Mouse (Mus musculus) gastrocnemius, adult 8-10 months (tissue): ENCODE measurements around the gene Otogl. TPM values are rescaled to one million over a fixed set of nuclear protein-coding genes. Genes with fewer than 3 reads are reported as not detected.

Experiments
- DNase-seq, 2 experiments: peaks; one replicate each; pipeline ENCODE4 v3.0.0; 2022; ENCODE audit warnings: low spot score in 2 of 2
- total RNA-seq, 4 experiments: library from RNA; stranded (reverse); gene quantifications; 2 replicates each; pipeline ENCODE4 v1.2.4; 2022

The Otogl gene
- total RNA-seq, 4 experiments from 2014 or later, result 0.10 TPM; not detected in 3

DNA sequence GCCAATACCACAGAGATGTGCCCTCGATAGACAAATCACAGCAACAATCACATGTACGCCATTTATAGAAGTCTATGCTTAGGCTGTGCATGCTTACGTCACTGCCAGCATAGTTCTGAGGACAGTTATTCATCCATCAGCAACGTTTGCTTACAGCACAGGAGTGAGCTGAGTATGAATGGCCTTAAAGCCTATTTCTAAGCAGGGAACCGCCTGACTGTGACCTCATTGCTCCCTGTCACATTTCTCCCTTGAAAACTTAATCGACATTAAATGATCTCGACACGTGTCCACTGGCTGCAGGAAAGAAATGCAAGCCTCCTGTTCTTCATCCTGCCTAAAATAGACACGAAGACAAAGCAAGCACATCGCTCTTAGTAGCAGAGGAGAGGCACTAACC lies 5.5 kb downstream of the Otogl start:
- DNase-seq, result no peak

DNA sequence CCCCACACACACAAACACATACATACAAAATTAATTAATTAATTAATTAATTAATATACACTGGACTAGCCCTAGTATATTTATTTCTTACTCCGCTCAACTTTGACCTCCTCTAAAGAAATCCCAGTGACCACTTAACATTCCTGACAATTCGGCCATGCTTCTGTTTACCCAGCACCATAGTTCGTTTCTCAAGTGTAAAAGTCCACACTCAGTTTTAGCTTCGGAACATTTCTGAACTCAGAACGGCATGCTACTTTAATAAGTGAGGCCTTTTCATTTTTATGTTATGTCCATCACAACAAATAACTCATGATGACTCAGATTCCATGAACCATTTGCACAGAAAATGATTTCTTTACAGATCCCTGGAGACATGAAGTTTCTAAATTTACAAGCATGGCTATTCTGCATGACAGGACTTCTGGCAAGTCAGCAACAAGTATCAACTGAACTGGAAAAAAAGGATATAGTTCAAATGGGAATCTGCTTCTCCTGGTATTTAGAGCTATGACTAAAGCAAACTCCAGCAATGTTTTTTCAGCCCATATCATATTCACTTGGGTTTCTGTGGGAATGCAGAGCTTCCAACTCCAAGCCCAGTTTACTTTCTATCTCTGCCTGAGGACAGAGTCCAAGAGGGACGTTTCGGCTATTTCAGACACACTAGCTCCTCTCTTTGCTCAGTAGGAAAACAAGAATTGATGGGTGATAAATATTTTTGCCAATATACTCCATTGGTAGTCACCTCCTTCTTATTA lies 6.5 kb downstream of the Otogl start:
- DNase-seq, result no peak

DNA sequence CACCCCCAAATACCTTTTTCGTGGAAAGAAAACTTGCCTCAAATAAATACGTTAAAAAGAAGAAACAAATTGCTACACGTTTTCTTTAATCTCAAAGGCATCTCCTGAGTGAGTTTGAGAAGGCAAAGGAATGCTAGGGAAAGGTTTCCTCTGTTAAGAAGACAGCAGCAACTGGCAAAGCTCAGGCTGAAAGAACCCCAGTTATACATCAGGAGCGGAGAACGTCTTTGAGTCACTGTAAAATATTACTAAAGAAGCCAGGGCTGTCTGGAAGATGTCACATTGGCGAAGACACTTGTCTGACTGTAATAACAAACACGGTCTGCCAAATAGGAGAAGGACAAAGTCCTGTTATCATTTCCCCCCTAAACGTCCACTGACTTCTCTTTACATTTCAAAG lies 10.0 kb downstream of the Otogl start:
- no peak for DNase-seq

DNA sequence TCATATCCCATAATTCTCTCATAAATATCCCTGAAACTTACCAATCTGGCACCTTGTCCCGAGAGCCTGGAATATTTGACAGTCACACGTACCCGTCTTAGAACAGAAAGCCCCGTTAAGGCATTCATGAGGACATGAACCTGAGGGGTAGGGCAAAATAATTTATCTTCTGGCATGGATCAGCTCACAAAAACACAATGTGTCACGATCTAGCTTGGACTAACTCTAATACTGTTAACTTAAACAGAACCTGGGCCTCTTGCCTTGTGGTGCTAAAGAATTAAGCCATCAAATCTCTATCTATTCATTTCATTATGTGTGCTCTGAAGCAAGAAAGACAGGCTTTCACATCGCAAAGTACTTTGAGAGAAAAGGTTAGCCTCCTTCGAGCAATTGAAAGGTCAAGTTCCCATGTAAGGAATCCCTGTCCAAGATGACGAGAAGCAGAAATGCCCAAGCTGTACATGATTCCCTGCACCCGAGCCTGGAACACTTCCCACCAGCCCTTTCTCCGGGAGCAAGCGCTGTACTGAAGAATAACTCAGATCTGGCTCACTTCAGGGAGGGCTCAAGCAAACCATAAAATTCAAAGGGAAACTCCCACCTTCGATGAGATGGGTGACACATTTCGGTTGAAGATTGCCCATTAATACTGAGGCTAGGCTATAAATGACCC lies 10.6 kb downstream of the Otogl start:
- no peak for DNase-seq

DNA sequence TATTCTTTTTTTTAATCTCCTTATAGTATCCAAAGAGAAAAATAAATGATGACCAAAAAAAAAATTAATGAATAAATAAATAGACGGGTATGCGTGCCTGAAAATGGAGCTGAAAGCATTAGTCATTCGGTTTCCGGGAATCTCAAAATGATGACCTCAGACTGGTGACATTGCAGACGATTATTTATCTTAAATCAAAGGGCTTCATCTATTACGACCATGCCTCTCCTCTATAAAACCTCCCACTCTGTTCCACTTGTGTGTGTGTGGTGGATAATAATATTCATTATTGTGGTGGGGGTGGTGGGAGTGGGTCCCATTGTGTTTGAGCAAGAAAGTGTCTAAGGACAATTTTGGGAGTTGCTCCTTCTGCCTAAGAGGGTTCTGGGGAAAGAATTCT lies 12.0 kb downstream of the Otogl start:
- no peak for DNase-seq

DNA sequence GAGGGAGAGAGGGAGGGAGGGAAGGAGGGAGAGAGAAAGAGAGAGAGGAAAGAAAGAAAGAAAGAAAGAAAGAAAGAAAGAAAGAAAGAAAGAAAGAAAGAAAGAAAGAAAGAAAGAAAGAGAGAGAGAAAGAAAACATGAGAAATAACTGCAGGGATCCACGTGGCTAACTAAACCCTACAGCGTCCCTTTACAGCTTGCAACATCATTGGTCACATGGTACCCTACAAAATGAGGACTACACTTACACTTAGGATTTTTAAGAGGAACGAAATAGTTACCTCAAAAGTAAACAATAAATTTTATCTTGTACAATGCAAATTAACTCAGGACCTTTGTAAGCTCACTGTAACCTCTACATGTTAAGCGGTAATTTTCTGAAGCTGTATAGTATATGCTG lies 15.8 kb downstream of the Otogl start:
- DNase-seq, result no peak

DNA sequence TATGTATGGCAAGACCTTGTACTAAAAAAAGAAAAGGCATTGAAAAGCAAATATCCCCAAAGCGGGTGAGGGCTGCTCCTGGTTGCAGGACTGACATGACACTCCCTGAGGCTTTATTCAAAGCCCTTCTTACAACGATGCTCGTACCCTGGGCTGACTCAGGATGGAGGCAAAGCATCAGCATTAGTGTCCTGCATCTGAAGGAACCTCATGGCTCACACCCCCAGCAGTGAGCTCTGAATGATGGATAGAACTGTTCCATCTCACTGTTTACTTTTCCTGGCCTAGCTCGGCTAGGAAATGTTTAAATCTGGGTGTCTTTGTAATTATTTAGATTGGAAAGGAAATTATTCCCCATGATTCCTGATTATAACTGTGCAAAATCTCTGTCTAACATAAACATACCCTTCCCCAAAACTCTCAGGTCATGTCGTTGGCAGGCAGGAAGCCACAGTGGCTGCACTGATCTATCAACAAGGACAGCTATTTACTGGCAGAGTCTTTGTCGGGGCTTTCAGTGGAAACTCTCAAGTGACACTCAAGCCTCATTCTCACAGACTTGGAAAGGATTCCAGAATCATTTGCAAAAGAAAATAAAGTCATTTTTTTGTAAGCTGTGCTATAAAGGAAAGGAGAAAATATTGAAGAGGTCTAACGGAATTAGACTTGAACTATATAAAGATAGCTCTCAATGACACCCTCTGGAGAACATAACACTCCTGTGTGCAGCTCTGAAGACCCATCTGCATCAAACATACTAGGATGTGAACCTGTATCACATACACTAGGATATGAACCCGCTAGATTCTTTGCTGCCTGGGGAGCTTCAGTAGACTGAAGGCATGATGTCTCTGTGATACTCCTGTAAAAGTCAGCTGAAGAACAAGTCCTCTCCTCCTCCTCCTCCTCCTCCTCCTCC lies 17.0 kb downstream of the Otogl start:
- no peak for DNase-seq

DNA sequence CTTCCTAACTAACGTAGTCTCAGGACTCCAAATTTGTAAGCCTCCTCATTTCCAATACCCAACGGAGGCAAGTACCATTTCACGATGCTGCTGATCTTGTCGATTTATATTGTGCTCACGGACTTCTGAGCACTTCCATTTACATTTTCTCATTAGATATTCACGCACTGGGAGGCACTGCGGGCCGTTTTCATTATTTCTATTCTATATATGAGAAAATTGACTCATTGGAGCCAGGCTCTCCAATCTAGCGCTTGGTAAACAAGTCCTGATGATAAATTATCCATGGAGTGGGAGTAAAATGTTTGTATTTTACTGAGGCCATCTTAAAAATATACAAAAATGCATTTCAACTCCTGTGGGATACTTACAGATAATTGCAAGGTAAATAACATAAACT lies 21.5 kb downstream of the Otogl start:
- no peak for DNase-seq

DNA sequence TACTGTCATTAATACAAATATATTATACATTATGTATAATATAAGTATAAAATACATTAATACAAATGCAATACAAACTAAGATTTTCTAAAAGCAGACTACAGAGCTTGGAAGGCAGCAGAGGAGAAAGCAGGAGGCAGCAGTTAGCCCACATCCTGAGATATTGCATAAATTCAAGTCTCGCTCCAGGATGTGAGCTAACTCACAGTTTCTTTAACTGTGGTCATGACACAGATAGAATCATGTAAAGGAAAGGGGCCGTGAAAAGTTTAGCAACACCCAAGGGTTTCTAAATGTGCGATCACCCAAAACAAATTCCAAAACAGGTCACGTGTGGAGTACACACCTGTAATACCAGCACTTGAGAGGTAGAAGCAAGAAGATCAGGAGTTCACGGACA lies 39.4 kb downstream of the Otogl start:
- no peak for DNase-seq

DNA sequence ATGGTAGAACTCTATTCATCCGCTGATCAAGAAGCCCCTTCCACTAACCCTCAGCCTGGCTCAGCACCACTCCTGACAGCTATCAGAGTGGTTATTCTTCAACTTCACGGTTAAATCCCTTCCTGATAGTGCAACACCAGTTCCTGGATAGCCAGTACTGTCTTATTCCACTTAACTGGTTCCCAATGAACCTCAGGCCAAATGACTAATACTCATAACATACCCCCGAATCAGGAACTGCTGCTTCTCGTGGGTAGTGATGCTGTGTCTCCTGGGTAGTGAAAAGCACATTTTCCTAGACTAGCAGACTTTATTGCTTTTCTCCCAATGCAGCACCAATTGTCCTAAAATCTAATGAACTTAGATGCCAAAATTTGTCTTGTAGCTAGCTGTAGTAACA lies 39.8 kb downstream of the Otogl start:
- DNase-seq, result no peak

DNA sequence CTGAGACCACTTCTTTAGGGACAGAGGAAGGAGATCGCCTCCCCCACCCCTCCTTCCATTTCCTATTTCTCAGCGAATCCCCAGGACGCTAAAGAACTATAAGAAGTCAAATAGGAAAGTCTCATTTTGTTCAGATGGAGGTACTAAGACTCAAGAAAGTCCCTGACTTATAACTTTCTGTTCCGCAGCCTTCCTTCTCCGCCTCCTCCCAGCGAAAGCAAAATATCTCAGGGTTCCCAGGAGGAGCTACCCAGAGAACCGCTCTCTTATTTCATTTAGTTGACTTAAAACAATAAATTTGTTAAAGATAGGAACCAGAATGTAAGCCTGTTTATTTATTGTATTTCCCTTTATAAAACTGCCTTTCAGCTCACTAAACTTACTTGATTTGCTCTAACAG lies 41.4 kb downstream of the Otogl start:
- no peak for DNase-seq

DNA sequence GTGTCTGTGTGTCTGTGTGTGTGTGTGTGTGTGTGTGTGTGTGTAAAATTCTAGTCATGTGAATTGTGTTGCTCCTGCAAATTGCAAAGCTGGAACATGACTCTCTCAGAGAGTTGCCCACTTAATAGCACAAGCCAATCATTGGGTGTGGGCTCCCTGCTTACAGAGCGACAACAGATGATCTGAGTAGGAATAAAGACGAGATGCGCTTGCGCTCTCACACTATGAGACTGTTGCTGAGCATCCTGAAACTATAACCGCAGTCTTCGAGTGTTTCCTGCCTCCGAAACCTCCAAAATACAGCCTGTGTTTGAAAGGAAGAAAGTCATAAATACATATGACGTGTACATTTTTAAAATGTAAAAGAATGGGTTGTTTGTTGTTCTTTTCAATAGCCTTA lies 43.0 kb downstream of the Otogl start:
- no peak for DNase-seq

DNA sequence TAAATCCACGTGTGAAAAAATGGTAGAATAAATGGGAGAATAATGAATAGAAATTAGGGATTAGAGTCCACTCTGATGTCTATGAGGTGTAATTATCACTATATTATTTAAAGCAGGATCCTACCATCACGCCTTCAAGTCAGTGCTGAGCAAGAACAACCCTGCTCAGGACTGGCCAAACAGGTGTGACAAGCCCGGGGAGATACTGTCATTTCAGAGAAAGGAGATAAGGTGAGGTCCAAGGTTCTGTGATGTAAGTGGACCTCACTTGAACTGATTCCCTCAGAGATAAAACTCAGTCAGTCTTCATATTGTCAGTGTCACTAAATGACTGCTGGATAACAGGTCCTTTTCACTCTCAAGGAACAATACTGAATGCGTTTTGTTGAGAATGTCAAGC lies 44.5 kb downstream of the Otogl start:
- DNase-seq, result no peak

DNA sequence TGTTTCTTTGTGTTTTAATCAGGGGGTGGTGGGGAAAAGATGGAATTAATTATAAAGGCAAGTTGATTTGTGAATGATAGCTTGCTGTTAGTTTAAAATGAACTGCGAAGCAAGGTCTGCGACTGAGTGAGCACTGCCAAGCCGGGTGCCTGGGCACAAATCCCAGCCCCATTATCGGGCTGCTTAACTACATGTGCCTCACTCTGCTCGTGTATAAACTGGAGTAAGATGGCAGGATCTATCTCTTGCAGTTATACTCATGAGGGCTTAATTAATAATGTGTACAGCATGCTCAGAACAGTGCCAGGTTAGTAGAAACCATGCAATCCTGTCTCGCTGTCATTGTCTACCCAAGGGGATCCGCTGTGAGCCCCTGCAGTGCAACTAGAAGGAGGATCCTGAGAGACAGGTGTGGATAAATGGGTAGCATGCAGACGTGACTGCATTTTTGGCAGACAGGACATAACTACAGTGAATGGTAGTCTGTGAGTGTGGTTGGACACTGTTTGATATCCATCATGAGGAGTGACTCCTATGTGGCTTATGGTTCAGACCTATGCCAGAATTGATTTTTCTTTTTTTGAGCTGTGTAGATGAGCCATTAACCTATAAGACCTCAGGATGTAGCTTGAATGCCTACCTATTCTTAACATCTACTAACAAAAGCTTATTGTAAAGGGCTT lies 51.6 kb downstream of the Otogl start:
- DNase-seq, result no peak

DNA sequence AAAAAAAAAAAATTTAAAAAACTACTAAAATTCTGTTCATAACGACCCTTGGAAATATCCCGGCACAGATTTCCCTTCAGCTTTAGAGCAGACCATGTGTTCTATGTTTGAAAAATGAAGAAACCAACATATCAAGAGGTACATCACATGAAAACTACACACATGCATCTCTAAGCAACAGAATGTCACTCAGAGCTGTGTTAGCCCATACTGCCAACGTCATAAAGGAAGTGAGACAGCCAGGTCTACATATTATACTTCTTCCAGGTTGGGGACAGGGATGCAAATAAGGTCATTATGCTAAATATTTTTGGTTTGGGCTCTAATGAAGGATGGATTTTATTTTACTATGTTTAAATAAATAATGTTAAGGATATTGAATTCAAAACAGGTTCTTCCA lies 52.7 kb downstream of the Otogl start:
- no peak for DNase-seq

DNA sequence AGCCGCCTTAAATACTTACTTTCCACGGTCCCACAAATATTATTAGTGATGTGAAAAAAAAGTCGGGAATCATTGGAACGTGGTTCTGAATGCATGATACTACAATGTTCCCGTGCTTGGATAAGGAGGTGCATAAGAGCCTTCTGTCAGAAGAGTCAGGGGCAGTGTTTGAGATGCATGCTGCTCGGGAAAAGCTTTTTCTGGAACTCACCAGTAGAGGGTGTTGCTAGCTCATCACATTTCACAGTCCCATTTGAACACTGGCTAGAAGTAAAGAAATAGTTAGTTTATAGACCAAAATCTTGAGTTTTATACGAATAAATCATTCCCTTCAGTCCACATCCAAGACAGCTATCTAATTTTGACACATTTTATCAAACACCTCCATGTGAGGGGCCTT lies 53.2 kb downstream of the Otogl start:
- DNase-seq, result no peak

DNA sequence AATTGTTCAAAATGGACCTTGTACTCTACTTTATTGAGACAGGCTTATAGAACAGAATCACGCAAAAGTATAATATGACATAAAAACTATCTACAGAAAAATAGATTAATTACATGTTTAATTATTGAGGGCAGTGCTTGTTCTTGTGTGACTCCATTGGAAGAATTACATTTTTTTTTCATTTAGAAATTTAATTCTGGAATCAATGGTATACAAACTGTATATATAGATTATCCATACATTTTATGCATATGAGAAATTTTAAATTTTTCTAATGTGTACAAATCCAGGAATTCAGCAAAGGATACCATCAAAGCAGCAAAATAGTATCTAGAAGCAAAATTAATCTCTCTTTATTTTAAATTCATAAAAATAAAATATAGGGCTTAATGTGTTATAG lies 67.0 kb downstream of the Otogl start:
- no peak for DNase-seq

DNA sequence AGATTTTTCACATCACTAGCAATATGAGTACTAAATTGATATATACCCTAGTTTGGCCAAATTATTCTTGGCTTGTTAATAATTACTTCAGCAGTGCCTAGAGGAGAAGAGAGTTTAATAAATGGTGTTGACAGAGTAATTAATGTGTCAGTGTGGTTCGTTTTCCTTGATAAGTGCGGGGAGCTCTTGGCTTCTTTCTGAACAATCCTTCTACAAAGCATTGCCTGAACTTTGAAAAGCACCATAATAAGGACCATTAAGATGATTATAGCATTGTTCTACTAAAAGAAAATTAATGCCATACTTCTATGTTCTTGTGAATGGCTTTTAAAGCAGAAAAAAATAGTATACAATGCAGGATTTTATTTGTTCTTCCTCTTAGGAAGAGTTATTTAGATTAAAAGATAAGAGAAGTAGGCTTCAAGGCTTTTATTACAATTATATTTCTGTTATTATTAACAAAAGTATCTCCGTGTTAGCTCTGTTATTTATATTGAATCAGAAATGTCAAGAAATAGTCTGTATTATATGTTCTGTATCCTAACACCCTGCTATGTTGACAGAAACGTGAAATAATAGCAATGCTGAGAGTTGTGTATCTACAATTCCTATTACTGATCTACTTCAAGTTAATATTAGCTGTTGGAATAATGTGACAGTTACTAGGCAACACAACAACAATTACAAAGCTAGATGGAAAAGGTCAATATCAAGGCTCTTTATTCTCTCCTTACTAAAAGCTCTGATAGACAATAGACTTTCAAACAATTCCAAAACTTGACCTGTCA lies 77.3 kb downstream of the Otogl start:
- DNase-seq, result no peak

DNA sequence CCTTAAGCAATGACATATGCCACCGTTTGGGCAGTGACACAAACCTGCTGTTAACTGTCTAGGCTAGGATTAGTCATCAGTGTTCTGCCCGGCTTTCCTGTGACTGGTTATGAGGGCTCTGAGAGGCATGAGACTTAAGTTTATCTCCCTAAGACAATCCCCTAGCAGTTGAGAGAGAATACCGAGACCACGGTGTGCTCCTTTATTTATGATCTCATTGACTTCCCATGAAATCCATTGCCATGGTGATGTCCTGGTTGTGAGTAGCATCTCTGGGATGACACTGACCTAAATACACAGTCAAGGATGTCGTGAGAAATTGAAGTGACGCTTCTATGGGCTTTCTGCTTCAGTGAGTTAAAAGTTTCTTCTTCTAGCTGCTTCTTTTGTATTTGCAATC lies 82.8 kb downstream of the Otogl start:
- no peak for DNase-seq

DNA sequence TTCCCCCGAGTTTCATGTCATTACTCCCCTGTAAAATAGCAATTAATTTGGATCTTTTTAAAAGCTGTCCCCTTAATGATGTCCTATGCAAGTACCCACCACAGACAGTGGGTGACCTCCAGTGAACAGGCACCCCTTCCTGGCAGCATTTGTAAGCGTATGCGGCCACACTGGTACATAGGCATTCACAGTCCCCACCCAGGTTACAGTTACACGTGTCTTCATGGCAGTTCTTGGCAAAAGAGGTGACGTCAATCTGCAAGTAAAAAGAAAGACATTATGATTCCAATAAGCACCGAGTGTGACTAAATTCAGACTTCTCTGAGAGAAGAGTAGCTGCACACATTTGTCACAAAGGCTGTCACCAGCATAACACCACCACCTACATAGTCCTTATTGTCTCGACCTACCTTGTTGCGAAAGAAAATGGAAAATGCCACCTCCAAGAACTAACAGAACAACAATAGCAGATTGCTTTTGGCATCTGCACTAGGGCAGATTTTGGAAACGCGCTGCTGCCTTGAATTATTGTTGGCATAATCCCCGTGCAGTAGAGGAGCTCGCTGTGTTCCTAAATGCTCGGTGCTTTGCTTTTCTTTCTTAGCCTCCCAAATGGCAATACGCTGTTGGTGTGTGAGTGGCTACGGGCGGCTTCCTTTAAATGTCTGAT lies 98.0 kb downstream of the Otogl start:
- no peak for DNase-seq
